Mouse (Mus musculus): ENCODE data around the gene Cyp2f2. TPM values are rescaled to one million over a fixed set of nuclear protein-coding genes. Genes with fewer than 3 reads are reported as not detected.

Cyp2f2 gene
- polyA plus RNA-seq (2012; rRNA removed), result 5.3 and 6.5 TPM in 2 replicates

- TF ChIP-seq CTCF (conservative IDR thresholded peaks at IDR 0.05; ENCODE audit: insufficient read depth, insufficient read length, low read depth, low read length) (no peak), POLR2A (IDR thresholded peaks at IDR 0.05; ENCODE audit: low read depth, low read length) (no peak)
- DNase-seq, result no peak
- Histone ChIP-seq H3K4me3 (ENCODE audit: insufficient read depth, low read depth, low read length) (no peak within 1 kb of the TSS), H3K4me1 (ENCODE audit: control insufficient read depth, insufficient read depth, low read length) (no peaks in the 10 kb centered on the region; the same call in 1 of the 2 replicates), H3K27me3 (replicated peaks; ENCODE audit: control insufficient read depth, insufficient read depth, low read length) (no peaks in the 10 kb centered on the region), H3K27ac (ENCODE audit: insufficient read depth, low read depth, low read length) (no peak within 1 kb of the TSS), H3K36me3 (ENCODE audit: control insufficient read depth, insufficient read depth, low read length) (no peaks in the 10 kb centered on the region)
These were observed at the start of gene Cyp2f2 for GRCm38 (mm10) chr7:27119676-27120075. Gene Cyp2f2 (plus strand): TSS chr7:27119909.

GRCm38 (mm10) chr7:27078641-27079040 lies 41.1 kb upstream of the Cyp2f2 start:
- H3K36me3 ChIP-seq (ENCODE audit: control insufficient read depth, insufficient read depth, low read length), result no peaks in the 10 kb centered on the region
- WGBS, result 55% methylated on average over 1 of the region's 1 CpGs
- no peaks in the 10 kb centered on the region for H3K4me1 ChIP-seq (ENCODE audit: control insufficient read depth, insufficient read depth, low read length)
- H3K27ac ChIP-seq (ENCODE audit: insufficient read depth, low read depth, low read length), result no peak overlapping the region
- no peaks in the 10 kb centered on the region for H3K27me3 ChIP-seq (replicated peaks; ENCODE audit: control insufficient read depth, insufficient read depth, low read length)
- no peak overlapping the region for H3K4me3 ChIP-seq (ENCODE audit: insufficient read depth, low read depth, low read length)
- no peak for DNase-seq
- TF ChIP-seq POLR2A (IDR thresholded peaks at IDR 0.05; ENCODE audit: low read depth, low read length), result no peak
- no peak for TF ChIP-seq CTCF (conservative IDR thresholded peaks at IDR 0.05; ENCODE audit: insufficient read depth, insufficient read length, low read depth, low read length)

DNA sequence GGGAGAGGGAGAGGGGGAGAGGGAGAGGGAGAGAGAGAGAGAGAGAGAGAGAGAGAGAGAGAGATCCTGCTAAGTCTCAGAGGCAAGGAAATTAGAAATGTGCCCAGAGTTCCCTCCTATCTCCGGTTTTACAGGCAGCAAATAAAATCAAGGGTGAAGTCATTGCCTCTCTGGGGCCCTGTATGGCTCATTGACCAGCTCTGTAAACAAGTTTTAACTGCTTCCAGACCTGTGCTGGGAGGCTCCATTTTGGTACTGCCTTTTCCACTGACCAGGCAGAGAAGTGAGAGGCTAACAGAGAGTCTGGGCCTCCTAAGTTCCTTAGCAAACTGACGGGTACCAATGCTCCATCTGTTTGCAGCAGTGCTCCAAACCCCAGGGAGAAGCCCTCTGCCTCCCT lies 38.1 kb upstream of the Cyp2f2 start:
- no peak for DNase-seq
- WGBS, result 17% methylated on average over 2 of the region's 2 CpGs
- Histone ChIP-seq H3K27me3 (replicated peaks; ENCODE audit: control insufficient read depth, insufficient read depth, low read length) (no peaks in the 10 kb centered on the region), H3K4me1 (ENCODE audit: control insufficient read depth, insufficient read depth, low read length) (no peaks in the 10 kb centered on the region), H3K36me3 (ENCODE audit: control insufficient read depth, insufficient read depth, low read length) (no peaks in the 10 kb centered on the region), H3K4me3 (ENCODE audit: insufficient read depth, low read depth, low read length) (no peak overlapping the region), H3K27ac (ENCODE audit: insufficient read depth, low read depth, low read length) (no peak overlapping the region)
- no peak for TF ChIP-seq POLR2A (IDR thresholded peaks at IDR 0.05; ENCODE audit: low read depth, low read length)
- TF ChIP-seq CTCF (conservative IDR thresholded peaks at IDR 0.05; ENCODE audit: insufficient read depth, insufficient read length, low read depth, low read length), result no peak

- WGBS, result 49% methylated on average over 4 of the region's 4 CpGs
- Histone ChIP-seq H3K4me1 (ENCODE audit: control insufficient read depth, insufficient read depth, low read length) (no peaks in the 10 kb centered on the region), H3K36me3 (ENCODE audit: control insufficient read depth, insufficient read depth, low read length) (no peaks in the 10 kb centered on the region), H3K4me3 (ENCODE audit: insufficient read depth, low read depth, low read length) (no peak overlapping the region), H3K27ac (ENCODE audit: insufficient read depth, low read depth, low read length) (no peak overlapping the region), H3K27me3 (replicated peaks; ENCODE audit: control insufficient read depth, insufficient read depth, low read length) (no peaks in the 10 kb centered on the region)
- DNase-seq, result no peak
- TF ChIP-seq POLR2A (IDR thresholded peaks at IDR 0.05; ENCODE audit: low read depth, low read length), result no peak
- no peak for TF ChIP-seq CTCF (conservative IDR thresholded peaks at IDR 0.05; ENCODE audit: insufficient read depth, insufficient read length, low read depth, low read length)
These were observed 28.7 kb upstream of the Cyp2f2 start for GRCm38 (mm10) chr7:27091039-27091438.

- TF ChIP-seq POLR2A (IDR thresholded peaks at IDR 0.05; ENCODE audit: low read depth, low read length) (no peak), CTCF (conservative IDR thresholded peaks at IDR 0.05; ENCODE audit: insufficient read depth, insufficient read length, low read depth, low read length) (no peak)
- no peak for DNase-seq
- Histone ChIP-seq H3K4me3 (ENCODE audit: insufficient read depth, low read depth, low read length) (no peak overlapping the region), H3K27ac (ENCODE audit: insufficient read depth, low read depth, low read length) (no peak overlapping the region), H3K27me3 (replicated peaks; ENCODE audit: control insufficient read depth, insufficient read depth, low read length) (no peaks in the 10 kb centered on the region), H3K4me1 (ENCODE audit: control insufficient read depth, insufficient read depth, low read length) (no peaks in the 10 kb centered on the region), H3K36me3 (ENCODE audit: control insufficient read depth, insufficient read depth, low read length) (no peaks in the 10 kb centered on the region)
- WGBS, result 64% methylated on average over 7 of the region's 7 CpGs
These were observed 27.5 kb upstream of the Cyp2f2 start for GRCm38 (mm10) chr7:27092038-27092703.

- no peaks in the 10 kb centered on the region for H3K36me3 ChIP-seq (ENCODE audit: control insufficient read depth, insufficient read depth, low read length)
- no peaks in the 10 kb centered on the region for H3K4me1 ChIP-seq (ENCODE audit: control insufficient read depth, insufficient read depth, low read length)
- no peaks in the 10 kb centered on the region for H3K27me3 ChIP-seq (replicated peaks; ENCODE audit: control insufficient read depth, insufficient read depth, low read length)
- WGBS, result 58% methylated on average over 1 of the region's 1 CpGs
- TF ChIP-seq CTCF (conservative IDR thresholded peaks at IDR 0.05; ENCODE audit: insufficient read depth, insufficient read length, low read depth, low read length) (no peak), POLR2A (IDR thresholded peaks at IDR 0.05; ENCODE audit: low read depth, low read length) (no peak)
- no peak for DNase-seq
- H3K27ac ChIP-seq (ENCODE audit: insufficient read depth, low read depth, low read length), result no peak overlapping the region
- no peak overlapping the region for H3K4me3 ChIP-seq (ENCODE audit: insufficient read depth, low read depth, low read length)
These were observed 26.8 kb upstream of the Cyp2f2 start for GRCm38 (mm10) chr7:27092882-27093281.

DNA sequence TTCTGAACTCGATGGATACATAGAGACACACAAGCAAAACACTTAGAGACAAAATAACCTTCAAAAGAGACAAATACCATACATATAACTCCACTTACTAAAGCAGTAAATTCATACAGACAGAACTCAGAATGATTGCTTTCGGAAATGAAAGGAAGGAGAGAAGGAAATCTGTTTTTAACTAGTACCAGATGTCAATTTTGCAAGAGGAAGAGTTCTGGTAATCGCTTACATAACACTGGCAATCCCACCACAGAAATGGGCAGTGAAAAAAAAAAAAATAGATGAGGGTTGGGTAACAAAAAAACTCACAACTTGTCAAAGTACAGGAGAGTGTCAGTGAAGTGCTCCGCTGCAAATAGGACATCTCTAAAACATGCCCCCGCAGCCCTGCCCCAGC lies 14.8 kb upstream of the Cyp2f2 start:
- Histone ChIP-seq H3K36me3 (ENCODE audit: control insufficient read depth, insufficient read depth, low read length) (no peaks in the 10 kb centered on the region), H3K27me3 (replicated peaks; ENCODE audit: control insufficient read depth, insufficient read depth, low read length) (no peaks in the 10 kb centered on the region), H3K4me3 (ENCODE audit: insufficient read depth, low read depth, low read length) (no peak overlapping the region), H3K4me1 (ENCODE audit: control insufficient read depth, insufficient read depth, low read length) (no peaks in the 10 kb centered on the region), H3K27ac (ENCODE audit: insufficient read depth, low read depth, low read length) (no peak overlapping the region)
- TF ChIP-seq POLR2A (IDR thresholded peaks at IDR 0.05; ENCODE audit: low read depth, low read length), result no peak
- no peak for TF ChIP-seq CTCF (conservative IDR thresholded peaks at IDR 0.05; ENCODE audit: insufficient read depth, insufficient read length, low read depth, low read length)
- DNase-seq, result no peak
- WGBS, result 73% methylated on average over 5 of the region's 5 CpGs
